ENCODE assay signal across 16 mouse cellular contexts in genomic region chr4:31728149-31728516, GRCm38 (mm10).
"Had no signal": no experiment of that assay in that cellular context is flagged by ENCODE, and none has a peak within 500 bp of the region (broad histone marks: within the 10 kb centered on the region; RNA-seq: fewer than 3 reads in every experiment).

No protein-coding gene starts in this region.

- H3K4me1 ChIP-seq: lung, embryonic 15.5 days; megakaryocyte, embryonic 14.5 days; neural tube, embryonic 12.5 days; stomach, embryonic 15.5 days had no signal

- H3K4me3 ChIP-seq: lung, embryonic 15.5 days; megakaryocyte, embryonic 14.5 days; neural tube, embryonic 12.5 days; stomach, embryonic 15.5 days had no signal

- H3K4me2 ChIP-seq: lung, embryonic 15.5 days; midbrain, embryonic 11.5 days; neural tube, embryonic 12.5 days; stomach, embryonic 15.5 days had no signal

- H3K27ac ChIP-seq: lung, embryonic 15.5 days; macrophage; neural tube, embryonic 12.5 days; stomach, embryonic 15.5 days; stomach, postnatal 0 days had no signal

- H3K9me3 ChIP-seq: lung, embryonic 15.5 days; neural tube, embryonic 12.5 days; stomach, embryonic 15.5 days had no signal

- DNase-seq: liver, postnatal 0 days; lung, adult 2 months; lung, postnatal 14 days; lung, postnatal 36 days; right cerebral cortex, postnatal 14 days; thymus, adult 2 months; thymus, postnatal 25 days; thymus, postnatal 4 days had no signal

- H3K9ac ChIP-seq: liver, postnatal 0 days; lung, embryonic 15.5 days; neural tube, embryonic 12.5 days; stomach, embryonic 15.5 days had no signal

- H3K27me3 ChIP-seq: lung, embryonic 15.5 days; megakaryocyte, embryonic 14.5 days; neural tube, embryonic 12.5 days; stomach, embryonic 15.5 days had no signal

- ATAC-seq: liver, postnatal 0 days; lung, postnatal 0 days had no signal

- H3K36me3 ChIP-seq: lung, embryonic 15.5 days; neural tube, embryonic 12.5 days; stomach, embryonic 15.5 days had no signal
